Mouse (Mus musculus) MEL (cell line): ENCODE measurements around the gene Mfsd4a. TPM values are rescaled to one million over a fixed set of nuclear protein-coding genes. Genes with fewer than 3 reads are reported as not detected.
A peak's percentile ranks its signal among the peaks of the same experiment; 100 is the strongest.

Experiments
- DNase-seq: peaks from one replicate; pipeline ENCODE4 v3.0.0; 2011; ENCODE audit warnings: low read depth, low spot score
- H3K27ac ChIP-seq: 2 replicates; pipeline ENCODE4 v1.5.1; 2012; ENCODE audit warnings: low read depth, mild to moderate bottlenecking, control low read depth, low read length, moderate library complexity; ENCODE audit not compliant: control insufficient read depth
- H3K27me3 ChIP-seq, 2 experiments: fragments of 150-350 bp in 1 of 2; sonication (generic) in 1 of 2; 2 replicates each; pipeline ENCODE4 v1.6.1; 2012; ENCODE audit warnings: low read length in 2 of 2, mild to moderate bottlenecking in 2 of 2, improper control_type of control experiment in 1 of 2, moderate library complexity in 1 of 2; ENCODE audit not compliant: insufficient read depth in 2 of 2, control insufficient read depth in 1 of 2
- H3K36me3 ChIP-seq, 2 experiments: 2 replicates each; pipeline ENCODE4 v1.6.1; 2012 to 2014; ENCODE audit warnings: low read length in 2 of 2, improper control_type of control experiment in 1 of 2, inconsistent platforms in 1 of 2, mild to moderate bottlenecking in 1 of 2; ENCODE audit not compliant: insufficient read depth in 2 of 2, control insufficient read depth in 1 of 2
- H3K4me1 ChIP-seq, 2 experiments: fragments of 150-350 bp in 1 of 2; sonication (generic) in 1 of 2; 2 replicates each; pipeline ENCODE4 v1.6.1; 2012; ENCODE audit warnings: low read length in 2 of 2, improper control_type of control experiment in 1 of 2, mild to moderate bottlenecking in 1 of 2; ENCODE audit not compliant: insufficient read depth in 2 of 2, control insufficient read depth in 1 of 2
- H3K4me3 ChIP-seq, 2 experiments: fragments of 150-350 bp in 1 of 2; sonication (generic) in 1 of 2; 2 replicates each; pipeline ENCODE4 v1.5.1; 2012; ENCODE audit warnings: low read depth in 2 of 2, low read length in 2 of 2, mild to moderate bottlenecking in 2 of 2, moderate library complexity in 2 of 2, control low read depth in 1 of 2, improper control_type of control experiment in 1 of 2; ENCODE audit not compliant: control insufficient read depth in 1 of 2, insufficient read depth in 1 of 2
- H3K79me2 ChIP-seq: 2 replicates; pipeline ENCODE4 v1.6.1; 2012; ENCODE audit warnings: mild to moderate bottlenecking, low read length, moderate library complexity; ENCODE audit not compliant: control insufficient read depth, poor library complexity, insufficient read depth
- H3K9ac ChIP-seq: 2 replicates; pipeline ENCODE4 v1.6.1; 2012; ENCODE audit warnings: low read depth, mild to moderate bottlenecking, control low read depth, low read length, moderate library complexity; ENCODE audit not compliant: control insufficient read depth, poor library complexity, severe bottlenecking
- H3K9me3 ChIP-seq: fragments of 150-350 bp; sonication (generic); replicated peaks from 2 replicates; pipeline ENCODE4 v1.6.1; 2012; ENCODE audit warnings: mild to moderate bottlenecking, low read length, improper control_type of control experiment, moderate library complexity; ENCODE audit not compliant: insufficient read depth
- CHD2 ChIP-seq: IDR thresholded peaks from 2 replicates; pipeline ENCODE4 v1.6.1; 2011; ENCODE audit warnings: low read length, improper control_type of control experiment
- ELF1 ChIP-seq: IDR thresholded peaks from 2 replicates; pipeline ENCODE4 v1.6.1; 2014; ENCODE audit warnings: low read depth, mild to moderate bottlenecking, inconsistent platforms, low read length, improper control_type of control experiment, moderate library complexity
- EP300 ChIP-seq, 2 experiments: IDR thresholded peaks; 2 replicates each; pipeline ENCODE4 v1.6.1; 2011; ENCODE audit warnings: improper control_type of control experiment in 2 of 2, low read length in 2 of 2, low read depth in 1 of 2, mild to moderate bottlenecking in 1 of 2
- ETS1 ChIP-seq: IDR thresholded peaks from 2 replicates; pipeline ENCODE4 v1.6.1; 2012; ENCODE audit warnings: low read depth, mild to moderate bottlenecking, inconsistent platforms, low read length, improper control_type of control experiment, moderate library complexity
- GATA1 ChIP-seq: IDR thresholded peaks from 2 replicates; pipeline ENCODE4 v1.6.1; 2011; ENCODE audit warnings: low read depth, low read length, improper control_type of control experiment
- JUND ChIP-seq: IDR thresholded peaks from 2 replicates; pipeline ENCODE4 v1.6.1; 2011; ENCODE audit warnings: low read depth, mild to moderate bottlenecking, improper control_type of control experiment, low read length
- MAX ChIP-seq: IDR thresholded peaks from 2 replicates; pipeline ENCODE4 v1.6.1; 2011; ENCODE audit warnings: low read length, improper control_type of control experiment
- MAZ ChIP-seq: IDR thresholded peaks from 2 replicates; pipeline ENCODE4 v1.6.1; 2012; ENCODE audit warnings: low read depth, mild to moderate bottlenecking, inconsistent platforms, low read length, improper control_type of control experiment
- MXI1 ChIP-seq: IDR thresholded peaks from 2 replicates; pipeline ENCODE4 v1.6.1; 2011; ENCODE audit warnings: mild to moderate bottlenecking, low read depth, low read length, improper control_type of control experiment
- MYC ChIP-seq: IDR thresholded peaks from 2 replicates; pipeline ENCODE4 v1.6.1; 2011; ENCODE audit warnings: low read depth, mild to moderate bottlenecking, low read length, improper control_type of control experiment, moderate library complexity
- RCOR1 ChIP-seq: IDR thresholded peaks from 2 replicates; pipeline ENCODE4 v1.6.1; 2012; ENCODE audit warnings: low read depth, mild to moderate bottlenecking, inconsistent platforms, low read length, improper control_type of control experiment
- SIN3A ChIP-seq: IDR thresholded peaks from 2 replicates; pipeline ENCODE4 v1.6.1; 2012; ENCODE audit warnings: low read length, improper control_type of control experiment, inconsistent platforms
- SMC3 ChIP-seq: IDR thresholded peaks from 2 replicates; pipeline ENCODE4 v1.6.1; 2011; ENCODE audit warnings: low read depth, low read length, improper control_type of control experiment
- TCF12 ChIP-seq: IDR thresholded peaks from 2 replicates; pipeline ENCODE4 v1.6.1; 2014; ENCODE audit warnings: low read depth, mild to moderate bottlenecking, inconsistent platforms, low read length, improper control_type of control experiment, moderate library complexity
- UBTF ChIP-seq: IDR thresholded peaks from 2 replicates; pipeline ENCODE4 v1.6.1; 2012; ENCODE audit warnings: low read depth, mild to moderate bottlenecking, inconsistent platforms, low read length, improper control_type of control experiment, moderate library complexity, borderline replicate concordance; ENCODE audit not compliant: insufficient read depth
- USF1 ChIP-seq: IDR thresholded peaks from 2 replicates; pipeline ENCODE4 v1.6.1; 2014; ENCODE audit warnings: low read depth, mild to moderate bottlenecking, inconsistent platforms, low read length, improper control_type of control experiment, moderate library complexity
- ZC3H11A ChIP-seq: IDR thresholded peaks from 2 replicates; pipeline ENCODE4 v1.6.1; 2012; ENCODE audit warnings: low read depth, mild to moderate bottlenecking, inconsistent platforms, low read length, improper control_type of control experiment
- ZNF384 ChIP-seq: IDR thresholded peaks from 2 replicates; pipeline ENCODE4 v1.6.1; 2012; ENCODE audit warnings: low read depth, mild to moderate bottlenecking, inconsistent platforms, low read length, improper control_type of control experiment
- polyA plus RNA-seq, 2 experiments: library from polyadenylated mRNA; stranded (reverse) in 1 of 2; unstranded in 1 of 2; fragments of >175 nt in 1 of 2; fragments of >200 nt in 1 of 2; gene quantifications; 2 replicates each; pipeline versions ENCODE4 v1.2.1 to v1.2.4; 2012; ENCODE audit warnings: low replicate concordance in 2 of 2, low read depth in 1 of 2; ENCODE audit not compliant: insufficient read length in 2 of 2, insufficient read depth in 1 of 2, missing spikeins in 1 of 2
- total RNA-seq: library from RNA; depleted of rRNA; stranded (reverse); fragments of 300-350 nt; gene quantifications from 2 replicates; pipeline ENCODE4 v1.2.3, GENCODE M21; 2012

Mfsd4a gene
- total and polyA plus RNA-seq, 3 experiments: 3.6 to 15.5 TPM; not detected in 1

DNA sequence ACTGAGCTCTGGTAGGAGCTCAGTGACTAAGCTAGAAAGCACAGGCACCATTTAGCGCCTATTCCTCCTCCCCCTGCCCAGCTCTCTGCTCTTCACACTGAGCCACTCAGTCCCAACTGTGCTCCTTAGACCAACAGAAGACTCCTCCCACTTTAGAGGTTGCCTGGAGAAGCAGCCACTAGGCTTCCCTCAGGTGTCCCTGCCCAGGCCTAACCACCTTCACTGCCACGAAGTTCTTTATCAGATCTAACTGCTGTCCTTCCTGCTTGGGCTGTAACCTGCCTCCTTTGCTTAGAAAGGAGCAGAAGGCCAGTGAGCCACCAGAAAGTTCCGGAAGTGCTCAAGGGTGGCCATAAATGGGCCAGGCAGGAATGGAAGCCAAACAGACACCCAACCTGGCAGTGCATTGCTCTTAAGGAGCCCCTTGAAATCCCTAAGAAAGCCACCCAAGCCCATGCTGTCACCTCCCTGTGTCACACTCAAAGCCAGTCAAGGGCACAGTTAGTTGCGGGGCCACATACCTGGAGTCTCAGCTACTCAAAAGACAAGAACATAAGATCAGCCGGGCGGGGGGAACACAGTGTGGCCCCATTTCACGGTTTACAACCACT lies 12.7 kb downstream of the Mfsd4a start:
- peaks cover 6 to 19% of the 10 kb centered on the region in 2 experiments for H3K4me1 ChIP-seq
- no peak for TF ChIP-seq RCOR1
- no peak for TF ChIP-seq MAZ
- H3K27me3 ChIP-seq: no peaks in the 10 kb centered on the region
- peak overlapping the region; percentile 19 for H3K27ac ChIP-seq
- H3K36me3 ChIP-seq: peaks cover 0 to 12% of the 10 kb centered on the region in 2 experiments; a peak in 2 of 4 replicates
- H3K4me3 ChIP-seq: no peak overlapping the region
- no peaks in the 10 kb centered on the region for H3K79me2 ChIP-seq
- DNase-seq: no peak
- H3K9me3 ChIP-seq: no peaks in the 10 kb centered on the region
- H3K9ac ChIP-seq: no peak overlapping the region

GRCm38 (mm10) chr1:132054387-132054786 lies 13.5 kb downstream of the Mfsd4a start:
- peak; percentile 75 for TF ChIP-seq RCOR1
- TF ChIP-seq UBTF: no peak
- TF ChIP-seq ZC3H11A: no peak
- TF ChIP-seq TCF12: peak; percentile 39; the same call in 1 of the 2 replicates
- TF ChIP-seq SMC3: peak; percentile 31; the same call in 1 of the 2 replicates
- TF ChIP-seq MAX: peak; percentile 94
- TF ChIP-seq USF1: peak; percentile 84
- TF ChIP-seq MAZ: no peak
- peak; percentile 99 for TF ChIP-seq MXI1
- TF ChIP-seq GATA1: no peak
- TF ChIP-seq JUND: no peak
- peak; percentile 59 to 69 for TF ChIP-seq EP300 (IDR thresholded peaks at IDR 0.05; ENCODE audit: low read depth in 1 of 2, low read length in 2 of 2)
- 0 out of 2 replicates have a peak, but pooled peaks have one; percentile 9 for TF ChIP-seq ZNF384
- 0 out of 2 replicates have a peak, but pooled peaks have one; percentile 25 for TF ChIP-seq ELF1
- TF ChIP-seq SIN3A: peak; percentile 94
- peak; percentile 50 for TF ChIP-seq ETS1
- TF ChIP-seq CHD2: no peak
- peak; percentile 96 for TF ChIP-seq MYC
- Histone ChIP-seq H3K79me2 (no peaks in the 10 kb centered on the region), H3K27me3 (no peaks in the 10 kb centered on the region), H3K4me3 (no peak overlapping the region), H3K9me3 (no peaks in the 10 kb centered on the region), H3K27ac (peak overlapping the region; percentile 19), H3K9ac (no peak overlapping the region), H3K4me1 (peaks cover 4 to 15% of the 10 kb centered on the region in 2 experiments), H3K36me3 (peaks cover 0 to 10% of the 10 kb centered on the region in 2 experiments; a peak in 2 of 4 replicates)
- peak; percentile 87 for DNase-seq
